Mouse (Mus musculus) right cerebral cortex, postnatal 36 days (tissue): ENCODE results near the gene Btnl4.

ENCODE experiments used
- DNase-seq, 2 experiments: peaks; one replicate each; pipeline ENCODE4 v3.0.0; 2022; ENCODE audit warnings: low spot score in 2 of 2, mixed read lengths in 1 of 2

Gene Btnl4

GRCm38 (mm10) chr17:34437606-34438005 is 39.5 kb downstream of the Btnl4 start:
- no peak for DNase-seq

GRCm38 (mm10) chr17:34437120-34437519 is 40.0 kb downstream of the Btnl4 start:
- DNase-seq = no peak

DNA sequence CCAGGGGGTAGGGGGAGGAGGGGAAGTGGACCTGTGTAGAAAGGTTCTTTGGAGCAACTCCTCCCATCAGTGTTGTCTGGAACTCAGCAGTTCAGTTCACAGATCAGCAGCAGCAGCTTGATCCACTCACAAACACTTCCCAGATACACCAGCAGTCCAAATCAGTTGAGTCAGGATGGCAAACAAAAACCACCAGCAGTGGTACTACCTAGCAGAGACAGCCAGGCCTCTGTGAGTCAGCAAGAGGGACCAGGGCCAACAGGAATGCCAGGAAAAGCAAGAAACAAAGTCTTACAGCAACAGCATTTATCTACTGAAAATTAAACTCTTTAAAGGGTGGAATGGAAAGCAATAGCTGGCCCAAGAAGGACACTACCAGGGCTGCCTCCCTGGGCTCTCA is 49.5 kb downstream of the Btnl4 start:
- peak in 1 of 2 experiments; percentile 8 for DNase-seq

- no peak for DNase-seq
Measured at GRCm38 (mm10) chr17:34420014-34420413, 57.1 kb downstream of the Btnl4 start.
